Mouse (Mus musculus): ENCODE data around the gene Tmem256. TPM values are rescaled to one million over a fixed set of nuclear protein-coding genes. Genes with fewer than 3 reads are reported as not detected.

The Tmem256 gene
- total RNA-seq (2015), result 217 and 226 TPM in 2 replicates
- total RNA-seq (2017), result 117 and 158 TPM in 2 replicates

DNA sequence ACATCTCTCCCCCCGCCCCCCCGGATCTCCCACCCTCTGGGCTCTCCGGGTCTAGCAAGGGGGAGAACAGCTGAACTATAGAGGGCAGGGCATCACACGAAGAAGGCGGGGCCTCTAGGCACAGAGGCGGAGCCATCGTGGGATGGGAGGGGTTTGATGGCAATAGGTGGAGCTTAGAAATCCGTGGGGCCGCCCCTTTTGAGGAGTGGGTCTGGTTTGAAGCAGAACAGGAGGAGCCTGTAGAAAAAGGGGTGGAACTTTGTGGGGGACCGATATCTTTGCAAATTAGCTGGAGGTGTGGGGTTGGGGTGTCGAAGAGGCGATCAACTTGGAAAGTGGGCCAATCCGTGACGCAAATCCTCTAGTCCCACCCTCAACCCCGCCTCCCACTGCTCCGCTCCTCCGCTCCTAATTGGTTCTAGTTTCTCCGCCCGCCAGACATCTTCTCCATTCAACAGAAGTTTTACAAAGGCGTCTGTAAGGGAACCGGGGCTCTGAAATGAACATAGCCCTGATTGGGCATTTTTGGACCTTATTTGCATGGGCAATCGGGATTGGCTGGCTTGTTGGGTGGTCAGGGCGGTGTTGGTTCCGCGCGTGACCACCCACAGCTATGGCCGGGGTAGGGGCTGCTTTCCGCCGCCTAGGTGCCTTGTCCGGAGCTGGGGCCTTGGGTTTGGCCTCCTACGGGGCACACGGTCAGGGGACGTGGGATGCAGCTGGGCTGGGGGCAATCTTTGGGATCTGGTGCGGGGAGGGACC lies at the start of gene Tmem256:
Tmem256 (plus strand) TSS at position 563 of the 762 bp plus-strand sequence.
- ATAC-seq (ENCODE audit: poor library complexity, severe bottlenecking), result peak; percentile 87

GRCm38 (mm10) chr11:69789431-69789830 lies 48.9 kb upstream of the Tmem256 start:
- ATAC-seq (ENCODE audit: poor library complexity, severe bottlenecking), result no peak

- ATAC-seq (ENCODE audit: poor library complexity, severe bottlenecking), result no peak
Observed at GRCm38 (mm10) chr11:69791420-69791819, 46.9 kb upstream of the Tmem256 start.

DNA sequence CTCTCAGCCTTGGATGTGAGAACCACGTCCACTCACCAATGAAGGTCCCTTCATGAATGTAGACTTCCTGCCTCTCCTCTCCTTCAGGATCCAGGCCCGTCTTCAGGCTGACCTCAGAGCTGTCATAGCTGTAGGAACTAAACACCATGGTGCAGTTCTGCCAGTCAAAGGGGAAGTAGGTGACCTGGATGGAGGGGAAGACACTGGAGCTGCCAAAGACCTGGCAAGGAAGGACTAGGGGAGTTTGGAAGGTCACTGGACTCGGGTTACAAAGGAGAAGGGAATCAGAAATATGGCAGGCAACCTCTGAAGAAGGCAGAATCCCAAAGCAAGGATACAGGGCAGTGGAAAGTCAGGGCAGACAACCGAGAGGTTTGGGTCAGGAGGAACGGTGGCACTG lies 44.9 kb upstream of the Tmem256 start:
- ATAC-seq (ENCODE audit: poor library complexity, severe bottlenecking), result no peak

DNA sequence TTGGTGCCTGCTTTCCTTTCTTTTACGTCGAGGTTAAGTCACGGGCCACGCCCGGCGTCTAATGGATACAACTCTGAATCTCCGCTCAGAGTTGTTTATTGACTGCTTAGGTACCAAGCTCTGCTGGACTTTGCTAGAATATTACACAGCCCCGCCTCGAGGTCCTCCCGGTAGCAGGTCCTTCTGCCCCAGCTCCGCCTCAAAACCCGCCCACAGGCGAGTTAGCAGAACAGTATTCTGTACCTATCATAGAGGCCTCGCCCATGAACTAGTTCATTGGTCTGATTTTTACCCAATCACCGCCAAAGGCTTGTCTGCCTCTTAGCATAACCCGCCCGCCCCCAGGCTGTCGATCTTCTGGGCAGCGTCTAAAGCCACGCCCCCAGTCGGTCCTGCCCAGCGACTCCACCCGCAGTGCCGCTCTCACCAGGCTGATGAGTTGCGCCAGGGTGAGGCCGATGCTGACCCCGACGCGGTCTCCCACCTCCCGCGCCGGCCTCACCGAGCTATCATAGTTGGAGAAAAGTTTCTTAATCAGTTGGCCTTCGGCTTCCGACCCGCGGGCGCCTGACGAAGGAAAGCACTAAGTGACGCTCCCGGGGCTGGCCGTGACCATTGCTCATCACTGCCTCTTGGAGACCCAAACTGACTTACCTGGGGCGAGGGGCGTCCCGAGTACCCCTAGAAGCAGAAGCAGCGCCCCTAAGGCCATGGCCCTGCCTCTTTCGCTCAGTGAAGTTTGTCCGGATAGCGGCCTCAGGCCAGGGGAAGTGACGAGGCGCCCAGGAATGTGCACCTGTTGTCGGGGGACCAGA lies 42.9 kb upstream of the Tmem256 start, which contains the start of gene Chrnb1:
Chrnb1 (minus strand) TSS at position 776 of the 815 bp plus-strand sequence.
- peak; percentile 98 for ATAC-seq (ENCODE audit: poor library complexity, severe bottlenecking)

DNA sequence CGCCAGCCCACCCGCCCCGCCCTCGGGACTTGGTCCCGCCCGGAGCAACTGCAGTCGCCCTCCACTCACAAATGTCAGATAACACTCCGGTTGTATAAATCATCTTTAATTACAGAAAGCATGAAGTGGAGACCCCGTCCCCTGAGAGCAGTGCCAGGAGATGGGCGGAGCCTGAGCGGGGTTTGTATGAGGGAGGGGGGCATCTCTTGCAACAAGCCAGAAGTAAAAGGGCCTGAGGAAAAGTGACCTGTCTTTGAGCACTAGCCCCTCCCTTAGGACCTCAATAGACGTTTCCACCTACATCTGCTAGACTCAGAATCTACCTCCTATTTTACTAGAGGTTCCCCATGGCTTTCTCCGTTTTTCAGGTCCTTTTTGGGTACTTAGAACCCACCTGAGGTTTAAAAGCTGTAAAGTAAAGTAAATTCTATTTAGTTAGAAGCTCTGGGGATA lies 42.3 kb upstream of the Tmem256 start:
- ATAC-seq (ENCODE audit: poor library complexity, severe bottlenecking), result no peak

DNA sequence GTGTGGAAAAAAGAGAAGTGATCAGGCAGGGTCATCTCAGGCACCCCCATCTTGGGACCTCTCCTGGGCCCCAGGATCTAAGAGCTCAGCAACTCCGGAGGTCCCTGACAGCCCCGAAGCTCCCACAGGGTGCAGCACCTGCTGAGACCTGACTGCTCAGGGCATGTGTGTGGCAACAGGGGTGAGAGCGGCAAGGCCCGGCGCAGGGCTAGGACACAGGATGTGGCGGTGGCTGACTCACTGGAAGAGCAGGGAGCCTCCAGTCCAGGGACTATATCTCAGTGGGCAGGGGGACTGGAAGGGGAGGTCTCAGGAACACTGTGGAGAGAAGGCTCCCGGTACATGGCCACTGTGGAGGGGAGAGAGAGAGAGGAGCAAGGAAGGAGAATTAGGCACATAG lies 40.4 kb upstream of the Tmem256 start:
- ATAC-seq (ENCODE audit: poor library complexity, severe bottlenecking), result no peak

DNA sequence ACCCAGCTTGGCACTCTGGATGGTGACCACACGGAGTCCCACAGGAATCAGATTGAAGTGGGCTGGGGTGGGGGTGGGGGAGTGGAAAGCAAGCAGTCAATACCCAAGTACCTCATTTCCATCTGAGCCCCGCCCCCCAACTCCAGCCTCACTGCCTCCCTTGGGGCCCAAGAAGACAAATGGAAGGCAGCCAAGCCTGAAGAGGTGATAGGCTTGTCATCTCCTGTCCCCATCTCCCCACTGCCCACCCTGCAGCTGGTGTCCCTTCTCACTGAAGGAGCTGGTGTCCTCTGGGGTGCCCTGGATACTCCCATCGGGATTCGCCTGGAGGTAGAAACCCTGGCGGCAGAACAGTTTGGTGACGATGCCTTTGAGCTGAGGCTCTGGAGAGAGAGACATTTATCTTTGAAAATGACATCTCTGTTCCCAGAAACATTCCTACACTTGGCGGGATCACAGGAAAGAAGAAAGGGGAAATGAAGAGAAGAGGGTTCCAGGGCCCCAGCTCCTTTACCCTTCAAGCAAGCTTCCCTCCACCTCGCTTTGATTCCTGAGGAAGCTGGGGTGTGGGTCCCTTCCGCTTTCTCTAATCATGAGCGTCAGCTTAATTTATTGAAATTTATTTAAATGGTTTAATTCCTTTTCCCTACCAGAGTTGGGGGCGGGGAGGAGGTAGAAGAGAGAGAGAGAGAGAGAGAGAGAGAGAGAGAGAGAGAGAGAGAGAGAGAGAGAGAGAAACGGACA lies 38.7 kb upstream of the Tmem256 start:
- no peak for ATAC-seq (ENCODE audit: poor library complexity, severe bottlenecking)

DNA sequence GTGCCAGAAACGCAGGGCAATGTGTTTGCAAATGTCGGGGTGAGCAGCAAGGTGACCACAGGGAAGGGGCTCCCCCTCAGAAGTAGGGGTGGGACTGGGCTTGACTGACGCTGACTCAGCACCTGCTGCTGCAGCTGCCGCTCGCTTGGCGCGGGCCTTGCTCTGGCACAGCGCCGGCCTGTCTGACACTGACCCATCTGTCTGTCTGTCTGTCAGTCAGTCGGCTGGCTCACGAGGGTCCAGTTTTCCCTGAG lies 38.2 kb upstream of the Tmem256 start:
- no peak for ATAC-seq (ENCODE audit: poor library complexity, severe bottlenecking)

GRCm38 (mm10) chr11:69800392-69801197 lies 37.7 kb upstream of the Tmem256 start:
- ATAC-seq (ENCODE audit: poor library complexity, severe bottlenecking), result no peak

DNA sequence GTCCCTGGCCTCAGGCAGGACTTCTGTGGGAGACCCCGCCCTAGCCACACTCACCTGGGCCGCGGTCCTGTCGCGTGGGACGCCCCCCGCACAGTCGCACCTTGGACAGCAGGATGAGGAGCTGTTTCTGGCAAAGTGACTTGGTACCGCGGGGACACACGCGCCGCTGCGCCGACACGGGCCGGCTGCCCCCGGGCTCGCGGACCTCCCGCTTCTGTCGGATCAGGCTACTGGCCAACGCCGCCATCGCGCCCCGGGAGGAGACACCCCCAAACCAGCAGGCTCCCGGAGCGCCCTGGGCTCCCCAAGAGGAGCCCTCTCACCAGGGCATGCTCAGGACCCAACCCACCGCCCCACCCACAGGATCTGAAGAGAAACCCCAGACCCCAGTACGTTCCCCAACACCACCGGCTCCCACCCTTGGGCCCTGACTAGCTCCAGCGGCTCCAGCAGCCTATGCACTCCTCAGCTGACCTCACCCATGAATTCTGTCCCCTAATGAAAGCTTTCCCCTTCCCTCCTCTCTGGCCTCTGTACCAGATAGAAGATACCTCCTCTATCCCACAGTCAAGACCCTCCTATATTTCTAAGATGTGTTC lies 36.8 kb upstream of the Tmem256 start, which contains the start of gene Fgf11:
Fgf11 (minus strand) TSS at position 479 of the 599 bp plus-strand sequence.
- ATAC-seq (ENCODE audit: poor library complexity, severe bottlenecking), result no peak

DNA sequence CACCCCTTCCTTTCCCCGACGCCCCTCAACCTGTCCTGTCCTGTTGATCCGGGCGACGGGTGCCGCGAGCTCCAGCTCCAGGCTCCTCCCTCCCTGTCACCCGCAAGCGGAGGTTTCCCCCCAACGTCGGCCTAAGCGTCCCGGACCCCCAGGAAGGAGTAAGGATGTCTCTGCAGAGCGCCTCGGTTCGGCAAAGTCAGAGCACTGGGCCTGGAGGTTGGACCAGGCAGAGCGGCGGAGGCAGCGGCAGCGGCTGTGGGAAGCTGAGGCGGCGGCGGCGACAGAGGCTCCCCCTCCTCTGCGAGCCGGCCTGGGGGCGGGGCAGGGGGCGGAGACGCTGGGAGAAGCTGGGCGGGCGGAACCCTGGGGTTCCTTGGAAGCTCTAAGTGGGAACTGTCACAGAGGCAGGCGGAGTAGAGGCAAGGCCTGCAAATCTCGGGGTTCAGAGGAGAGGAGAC lies 35.6 kb upstream of the Tmem256 start:
- ATAC-seq (ENCODE audit: poor library complexity, severe bottlenecking), result peak; percentile 51

- ATAC-seq (ENCODE audit: poor library complexity, severe bottlenecking), result peak; percentile 7; the same call in 1 of the 2 replicates
Observed at GRCm38 (mm10) chr11:69803328-69803727, 35.0 kb upstream of the Tmem256 start.

GRCm38 (mm10) chr11:69803786-69804651 lies 34.3 kb upstream of the Tmem256 start:
- ATAC-seq (ENCODE audit: poor library complexity, severe bottlenecking), result peak; percentile 83

DNA sequence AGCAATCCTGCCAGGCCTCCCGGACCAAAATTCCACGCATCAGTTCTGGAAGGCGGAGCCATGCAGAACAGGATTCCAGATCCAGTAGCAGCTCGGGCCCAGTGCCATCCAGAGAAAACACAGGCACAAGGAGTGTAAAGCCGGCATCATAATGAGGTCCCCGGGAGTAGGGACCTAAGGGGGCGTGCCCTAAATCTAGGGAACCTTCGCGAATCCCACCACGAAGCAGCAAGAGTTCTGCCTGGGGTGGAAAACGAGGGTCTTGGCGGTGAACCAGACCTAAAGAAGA lies 33.7 kb upstream of the Tmem256 start:
- ATAC-seq (ENCODE audit: poor library complexity, severe bottlenecking), result no peak

DNA sequence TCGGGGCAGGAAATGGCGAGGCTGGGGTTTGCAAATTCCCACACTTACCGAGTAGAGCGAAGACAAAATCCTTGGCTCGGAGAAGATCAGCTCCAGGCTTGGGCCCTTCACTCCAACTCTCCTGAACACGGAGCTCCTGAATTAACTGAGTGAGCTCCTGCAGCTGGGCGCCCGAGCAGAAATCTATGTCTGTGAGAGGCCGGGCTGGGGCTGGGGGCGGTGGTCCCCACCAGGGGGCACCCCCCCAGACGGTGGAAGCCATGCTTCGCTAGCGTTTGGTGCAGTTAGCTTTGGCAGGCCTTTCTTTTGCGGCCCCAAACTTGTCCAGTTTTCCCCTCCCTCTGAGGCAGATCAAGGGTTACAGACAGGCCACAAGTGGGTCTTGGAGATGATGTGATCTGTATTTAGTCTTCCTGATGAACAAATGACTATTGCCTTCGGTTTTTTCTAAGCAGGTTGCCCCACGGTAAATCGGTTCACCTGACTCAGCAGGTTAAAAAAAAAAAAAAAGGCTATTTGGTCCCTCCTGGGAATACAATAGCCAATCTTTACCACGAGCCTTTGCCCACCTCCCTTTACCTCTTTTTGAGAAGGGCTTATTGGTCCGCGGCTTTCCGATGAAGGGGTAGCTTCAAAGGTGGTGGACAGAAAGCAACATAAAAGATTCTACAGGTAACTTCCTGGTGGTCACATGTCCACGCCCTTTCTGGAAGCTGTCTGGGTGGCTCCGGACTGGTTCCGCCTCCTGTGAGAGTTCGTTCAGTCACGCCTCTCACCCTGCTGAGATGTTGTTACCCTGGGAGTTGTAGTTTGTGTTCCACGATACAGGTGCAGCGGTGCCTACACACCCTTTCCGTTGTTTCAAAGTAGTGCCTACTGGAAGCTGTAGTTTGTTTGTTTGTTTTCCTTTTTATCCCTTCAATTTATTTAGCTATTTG lies 33.1 kb upstream of the Tmem256 start, which contains the start of gene Tmem102:
Tmem102 (minus strand) TSS at position 653 of the 938 bp plus-strand sequence.
- ATAC-seq (ENCODE audit: poor library complexity, severe bottlenecking), result no peak

DNA sequence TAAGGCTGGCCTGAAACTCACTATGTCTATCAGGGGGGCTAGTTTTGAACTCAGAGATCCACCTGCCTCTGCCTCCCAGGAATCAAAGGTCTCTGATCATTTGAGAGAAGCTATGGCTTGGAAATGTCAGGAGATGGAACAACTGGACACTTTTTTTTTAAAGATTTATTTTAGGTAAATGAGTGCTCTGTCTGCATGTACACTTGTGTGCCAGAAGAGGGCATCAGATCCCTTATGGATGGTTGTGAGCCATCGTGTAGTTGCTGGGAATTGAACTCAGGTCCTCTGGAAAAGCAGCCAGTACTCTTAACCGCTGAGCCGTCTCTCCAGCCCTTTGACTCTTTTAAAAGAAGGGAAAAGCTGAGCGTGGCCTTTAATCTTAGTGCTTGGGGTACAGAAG lies 31.9 kb upstream of the Tmem256 start:
- ATAC-seq (ENCODE audit: poor library complexity, severe bottlenecking), result no peak

DNA sequence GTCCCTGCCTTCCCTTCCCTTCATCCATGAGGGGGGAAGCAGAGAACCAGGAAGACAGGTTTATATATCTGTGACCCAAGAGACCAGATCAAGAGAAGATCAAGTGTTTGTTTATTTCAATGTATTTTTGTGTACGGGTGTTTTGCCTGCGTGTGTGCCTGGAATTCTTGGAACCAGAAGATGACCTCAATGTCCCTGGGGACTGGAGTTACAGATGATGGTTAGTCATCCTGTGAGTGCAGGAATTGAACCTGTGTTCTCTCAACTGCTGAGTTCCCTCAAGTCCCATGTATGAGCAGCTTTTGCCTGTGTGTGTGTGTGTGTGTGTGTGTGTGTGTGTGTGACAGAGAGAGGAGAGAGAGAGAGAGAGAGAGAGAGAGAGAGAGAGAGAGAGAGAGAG lies 30.7 kb upstream of the Tmem256 start:
- ATAC-seq (ENCODE audit: poor library complexity, severe bottlenecking), result no peak

All from megakaryocyte, adult 5-6 weeks (primary cell).